Mouse (Mus musculus) lung, adult 2 months (tissue): ENCODE measurements at regions not wholly inside any gene's neighbourhood (a gene's known extent, or its start where the extent isn't known, plus 50 kb on each side); places are given as distances from the start of the nearest gene placed in this dataset.

ENCODE experiments used
- CTCF ChIP-seq: fragments of 200-500 bp; IDR thresholded peaks from 2 replicates; pipeline ENCODE4 v1.5.1; 2011; ENCODE audit warnings: mild to moderate bottlenecking, low read length, control low read depth; ENCODE audit not compliant: insufficient read depth
- POLR2A ChIP-seq: fragments of 200-500 bp; IDR thresholded peaks from 2 replicates; pipeline ENCODE4 v1.6.1; 2011; ENCODE audit warnings: low read depth, mild to moderate bottlenecking, control low read depth, low read length, borderline replicate concordance; ENCODE audit errors: extremely low read depth

DNA sequence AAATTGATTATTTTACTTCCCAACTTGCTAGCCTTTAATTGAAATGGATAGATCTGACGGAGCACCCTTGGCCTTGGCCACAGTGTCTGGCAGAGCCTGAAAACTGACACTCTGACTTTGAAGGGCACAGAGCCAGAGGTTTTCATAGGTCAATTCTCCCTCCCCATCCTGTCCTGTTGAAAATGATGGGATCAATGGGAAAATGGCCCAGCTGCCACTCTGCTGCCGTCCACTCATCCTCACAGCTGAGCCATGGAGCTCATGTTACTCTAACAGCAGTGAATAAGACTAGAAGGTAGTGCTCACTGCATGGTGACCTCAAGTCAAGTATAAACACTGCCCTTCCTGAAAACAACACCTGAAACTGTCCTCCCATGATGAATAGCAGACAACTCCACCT is 122.0 kb upstream of the Cdh11 start:
- no peak for TF ChIP-seq POLR2A
- TF ChIP-seq CTCF, result no peak
